Mouse (Mus musculus) stomach, postnatal 0 days (tissue): Measurements from ENCODE around the gene Gm45837.

Source experiments
- CTCF ChIP-seq: IDR thresholded peaks from 2 replicates; pipeline ENCODE4 v1.5.1; 2016; ENCODE audit warnings: antibody characterized with exemption, low read depth, mild to moderate bottlenecking, moderate library complexity
- EP300 ChIP-seq: optimal IDR thresholded peaks from 2 replicates; pipeline ENCODE3; 2016; ENCODE audit warnings: antibody characterized with exemption

DNA sequence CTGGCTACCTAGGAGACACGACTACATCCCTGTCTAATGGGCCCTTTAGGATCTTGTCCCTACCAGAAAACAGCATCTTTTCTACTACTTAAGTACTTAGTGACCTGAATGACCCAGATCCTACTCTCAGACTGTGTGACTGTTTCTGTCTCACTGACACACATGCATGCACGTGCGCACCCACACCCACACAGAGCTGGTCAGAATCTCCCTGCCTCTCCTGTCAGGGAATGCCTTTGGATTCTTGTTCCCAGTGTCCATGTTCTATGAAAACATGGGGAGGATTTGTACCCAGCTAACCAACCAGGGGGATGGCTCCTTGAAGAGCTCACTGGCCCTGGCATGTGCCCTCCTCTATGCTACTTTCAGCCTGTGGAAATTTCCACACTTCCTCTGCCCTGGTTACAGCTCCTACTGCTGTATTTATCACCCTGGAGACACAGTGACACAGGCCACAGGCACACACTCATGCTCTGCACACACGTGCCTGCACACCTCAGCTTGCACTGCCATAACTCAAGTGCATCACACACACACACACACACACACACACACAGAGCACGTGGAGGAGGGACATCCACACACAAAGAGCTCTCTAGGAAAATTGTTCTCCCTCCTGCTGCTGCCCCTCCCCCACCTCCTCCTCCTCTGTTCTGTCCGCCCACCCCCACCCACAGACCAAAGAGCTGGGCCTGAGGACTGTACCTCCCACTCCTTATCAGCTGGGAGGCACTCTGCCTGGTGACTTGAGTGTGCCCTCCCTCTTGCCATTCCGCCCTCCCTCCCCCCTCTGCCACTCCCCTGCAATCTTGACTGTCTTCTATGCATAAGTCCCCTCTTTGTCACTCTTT is 4.2 kb downstream of the Gm45837 start:
- no peak for TF ChIP-seq CTCF
- TF ChIP-seq EP300, result no peak
